Mouse (Mus musculus): ENCODE measurements around the gene Ncs1. TPM values are rescaled to one million over a fixed set of nuclear protein-coding genes. Genes with fewer than 3 reads are reported as not detected.

Gene Ncs1
- polyA plus RNA-seq, 1 experiment from 2014 or later, result 11.8 TPM

DNA sequence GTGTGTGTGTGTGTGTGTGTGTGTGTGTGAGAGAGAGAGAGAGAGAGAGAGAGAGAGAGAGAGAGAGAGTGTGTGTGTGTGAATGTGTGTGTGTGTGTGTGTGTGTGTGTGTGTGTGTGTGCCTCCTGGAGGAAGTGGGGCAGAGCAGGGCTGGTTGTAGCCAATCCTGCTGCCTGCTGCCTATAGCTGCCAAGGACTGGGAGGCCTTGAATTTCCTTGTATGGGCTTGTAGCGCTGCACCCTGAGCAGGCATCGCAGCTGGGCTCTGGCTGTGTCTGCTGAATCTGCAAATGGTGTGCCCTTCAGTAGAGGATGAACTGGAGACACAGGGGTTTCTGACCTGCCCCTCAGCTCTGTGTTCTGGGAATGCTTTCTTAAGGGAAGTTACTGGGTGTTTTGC, 72.5 kb downstream of the Ncs1 start:
- H3K27me3 ChIP-seq (ENCODE audit: control insufficient read depth, insufficient read depth, low read depth, low read length), result peaks cover 57% of the 10 kb centered on the region
- 10% methylated on average over 2 of the region's 2 CpGs for WGBS
- H3K9ac ChIP-seq (ENCODE audit: low read length), result no peak overlapping the region
- H3K4me1 ChIP-seq (replicated peaks; ENCODE audit: control insufficient read depth, insufficient read depth, low read length), result no peaks in the 10 kb centered on the region
- no peaks in the 10 kb centered on the region for H3K9me3 ChIP-seq (ENCODE audit: control insufficient read depth, low read length)
- H3K4me3 ChIP-seq (ENCODE audit: low read length), result no peak overlapping the region
- no peak for ATAC-seq (ENCODE audit: low read depth)
- H3K4me2 ChIP-seq (ENCODE audit: low read depth, low read length), result no peak overlapping the region
- H3K36me3 ChIP-seq (ENCODE audit: control insufficient read depth, insufficient read depth, low read length), result no peaks in the 10 kb centered on the region
- no peak overlapping the region for H3K27ac ChIP-seq (ENCODE audit: low read length)

DNA sequence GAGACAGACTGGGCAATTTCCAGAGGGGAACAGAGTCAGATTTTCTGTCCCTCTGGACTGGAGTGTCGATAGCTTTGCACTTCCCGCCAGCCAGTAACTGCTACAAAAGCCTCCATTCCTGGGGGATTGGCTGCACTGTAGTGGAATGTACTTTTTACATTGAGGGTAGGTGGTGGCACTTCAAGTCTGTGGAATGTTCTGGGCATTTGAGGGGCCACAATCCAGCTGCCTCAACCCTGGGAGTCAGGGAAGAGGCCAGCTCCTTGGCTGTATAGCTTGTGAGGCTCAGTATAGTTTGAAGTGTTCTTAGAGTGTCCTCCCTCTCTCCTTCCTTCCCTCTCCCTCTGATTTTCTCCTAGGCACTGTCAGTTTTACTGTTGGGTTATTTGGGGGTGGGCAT, 73.6 kb downstream of the Ncs1 start:
- no peaks in the 10 kb centered on the region for H3K4me1 ChIP-seq (replicated peaks; ENCODE audit: control insufficient read depth, insufficient read depth, low read length)
- ATAC-seq (ENCODE audit: low read depth), result peak; percentile 72
- H3K27ac ChIP-seq (ENCODE audit: low read length), result no peak overlapping the region
- no peak overlapping the region for H3K4me3 ChIP-seq (ENCODE audit: low read length)
- no peak overlapping the region for H3K9ac ChIP-seq (ENCODE audit: low read length)
- H3K36me3 ChIP-seq (ENCODE audit: control insufficient read depth, insufficient read depth, low read length), result no peaks in the 10 kb centered on the region
- no peaks in the 10 kb centered on the region for H3K9me3 ChIP-seq (ENCODE audit: control insufficient read depth, low read length)
- no peak overlapping the region for H3K4me2 ChIP-seq (ENCODE audit: low read depth, low read length)
- peaks cover 50% of the 10 kb centered on the region for H3K27me3 ChIP-seq (ENCODE audit: control insufficient read depth, insufficient read depth, low read depth, low read length)
- 37% methylated on average over 2 of the region's 2 CpGs for WGBS

DNA sequence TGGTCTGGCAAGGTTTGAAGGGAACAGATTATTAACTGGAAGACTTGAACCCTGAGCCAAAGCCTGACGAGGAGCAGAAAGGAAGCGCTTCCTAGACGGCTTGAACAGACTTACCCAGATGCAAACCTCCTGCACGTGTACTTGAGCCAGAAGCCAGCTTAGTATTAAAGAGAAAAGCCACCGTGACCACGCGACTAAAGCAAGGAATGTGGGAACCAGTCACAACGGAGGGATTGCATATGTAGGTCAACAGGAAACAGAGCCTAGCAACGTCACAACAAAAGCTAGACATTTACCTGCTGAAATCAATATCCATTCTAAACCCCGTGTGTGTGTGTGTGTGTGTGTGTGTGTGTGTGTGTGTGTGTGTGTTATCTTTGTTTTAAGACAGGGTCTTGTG, 81.6 kb downstream of the Ncs1 start:
- Histone ChIP-seq H3K9me3 (ENCODE audit: control insufficient read depth, low read length) (no peaks in the 10 kb centered on the region), H3K27ac (ENCODE audit: low read length) (no peak overlapping the region), H3K9ac (ENCODE audit: low read length) (no peak overlapping the region), H3K4me3 (ENCODE audit: low read length) (no peak overlapping the region), H3K4me1 (replicated peaks; ENCODE audit: control insufficient read depth, insufficient read depth, low read length) (no peaks in the 10 kb centered on the region), H3K4me2 (ENCODE audit: low read depth, low read length) (no peak overlapping the region), H3K36me3 (ENCODE audit: control insufficient read depth, insufficient read depth, low read length) (no peaks in the 10 kb centered on the region), H3K27me3 (ENCODE audit: control insufficient read depth, insufficient read depth, low read depth, low read length) (peaks cover 13% of the 10 kb centered on the region)
- 58% methylated on average over 10 of the region's 10 CpGs for WGBS
- no peak for ATAC-seq (ENCODE audit: low read depth)

DNA sequence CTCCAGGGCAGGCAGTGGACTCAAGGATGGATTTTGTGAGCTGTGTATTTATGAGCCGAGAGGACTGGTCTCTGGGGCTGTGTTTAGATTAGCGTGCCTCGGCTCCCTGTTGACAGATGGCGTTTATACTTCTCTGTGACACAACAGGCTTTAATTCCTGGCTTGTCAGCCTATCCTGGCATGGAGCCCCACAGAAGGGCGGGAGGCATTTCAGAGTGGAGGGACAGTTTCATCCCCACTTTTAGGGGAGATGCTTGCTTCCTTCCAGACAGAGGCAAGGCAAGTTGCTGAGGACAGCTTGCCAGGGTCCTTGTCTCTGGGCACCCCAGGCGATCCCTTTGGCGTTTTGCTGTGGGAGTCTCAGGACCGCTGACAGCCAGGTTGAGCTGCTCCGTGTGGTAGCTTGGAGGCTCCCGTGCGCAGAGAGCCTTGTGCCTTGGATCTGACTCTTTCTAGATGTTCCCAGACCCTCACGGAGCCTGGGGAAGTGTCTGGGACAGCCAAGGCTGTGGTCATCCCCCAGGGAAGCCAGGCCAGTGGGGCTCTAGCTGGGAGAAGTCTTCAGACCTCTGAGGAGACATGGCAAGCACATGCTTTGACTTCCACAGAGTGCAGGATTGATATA, 92.2 kb downstream of the Ncs1 start:
- no peak overlapping the region for H3K4me3 ChIP-seq (ENCODE audit: low read length)
- peaks cover 12% of the 10 kb centered on the region for H3K4me1 ChIP-seq (replicated peaks; ENCODE audit: control insufficient read depth, insufficient read depth, low read length)
- no peak overlapping the region for H3K27ac ChIP-seq (ENCODE audit: low read length)
- H3K9ac ChIP-seq (ENCODE audit: low read length), result no peak overlapping the region
- peaks cover 41% of the 10 kb centered on the region for H3K27me3 ChIP-seq (ENCODE audit: control insufficient read depth, insufficient read depth, low read depth, low read length)
- no peaks in the 10 kb centered on the region for H3K9me3 ChIP-seq (ENCODE audit: control insufficient read depth, low read length)
- no peaks in the 10 kb centered on the region for H3K36me3 ChIP-seq (ENCODE audit: control insufficient read depth, insufficient read depth, low read length)
- 22% methylated on average over 12 of the region's 12 CpGs for WGBS
- peak; percentile 77 for ATAC-seq (ENCODE audit: low read depth)
- no peak overlapping the region for H3K4me2 ChIP-seq (ENCODE audit: low read depth, low read length)

DNA sequence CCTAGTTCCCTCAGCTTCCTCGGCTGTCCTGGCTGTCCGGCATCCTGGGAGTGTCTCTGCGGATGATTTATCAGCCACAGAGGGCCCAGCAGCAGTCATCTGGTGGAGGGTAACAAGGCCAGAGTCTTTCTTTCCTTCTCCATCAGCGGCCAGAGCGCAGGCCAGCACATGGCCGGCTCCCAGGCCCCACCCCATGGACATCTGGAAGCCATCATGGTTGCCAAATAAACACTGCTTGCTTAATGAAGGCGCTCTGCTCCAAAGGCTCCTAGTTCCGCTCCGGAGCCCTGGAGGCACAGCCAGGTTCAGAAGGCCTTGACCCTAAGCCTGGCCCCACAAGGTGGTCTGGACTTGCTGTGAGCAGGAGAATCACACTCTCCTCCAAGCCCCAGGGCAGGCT, 94.2 kb downstream of the Ncs1 start:
- Histone ChIP-seq H3K4me2 (ENCODE audit: low read depth, low read length) (no peak overlapping the region), H3K36me3 (ENCODE audit: control insufficient read depth, insufficient read depth, low read length) (no peaks in the 10 kb centered on the region), H3K9ac (ENCODE audit: low read length) (no peak overlapping the region), H3K27me3 (ENCODE audit: control insufficient read depth, insufficient read depth, low read depth, low read length) (peaks cover 30% of the 10 kb centered on the region), H3K4me3 (ENCODE audit: low read length) (no peak overlapping the region), H3K4me1 (replicated peaks; ENCODE audit: control insufficient read depth, insufficient read depth, low read length) (peaks cover 12% of the 10 kb centered on the region), H3K27ac (ENCODE audit: low read length) (no peak overlapping the region), H3K9me3 (ENCODE audit: control insufficient read depth, low read length) (no peaks in the 10 kb centered on the region)
- 29% methylated on average over 9 of the region's 9 CpGs for WGBS
- ATAC-seq (ENCODE audit: low read depth), result peak; percentile 81

DNA sequence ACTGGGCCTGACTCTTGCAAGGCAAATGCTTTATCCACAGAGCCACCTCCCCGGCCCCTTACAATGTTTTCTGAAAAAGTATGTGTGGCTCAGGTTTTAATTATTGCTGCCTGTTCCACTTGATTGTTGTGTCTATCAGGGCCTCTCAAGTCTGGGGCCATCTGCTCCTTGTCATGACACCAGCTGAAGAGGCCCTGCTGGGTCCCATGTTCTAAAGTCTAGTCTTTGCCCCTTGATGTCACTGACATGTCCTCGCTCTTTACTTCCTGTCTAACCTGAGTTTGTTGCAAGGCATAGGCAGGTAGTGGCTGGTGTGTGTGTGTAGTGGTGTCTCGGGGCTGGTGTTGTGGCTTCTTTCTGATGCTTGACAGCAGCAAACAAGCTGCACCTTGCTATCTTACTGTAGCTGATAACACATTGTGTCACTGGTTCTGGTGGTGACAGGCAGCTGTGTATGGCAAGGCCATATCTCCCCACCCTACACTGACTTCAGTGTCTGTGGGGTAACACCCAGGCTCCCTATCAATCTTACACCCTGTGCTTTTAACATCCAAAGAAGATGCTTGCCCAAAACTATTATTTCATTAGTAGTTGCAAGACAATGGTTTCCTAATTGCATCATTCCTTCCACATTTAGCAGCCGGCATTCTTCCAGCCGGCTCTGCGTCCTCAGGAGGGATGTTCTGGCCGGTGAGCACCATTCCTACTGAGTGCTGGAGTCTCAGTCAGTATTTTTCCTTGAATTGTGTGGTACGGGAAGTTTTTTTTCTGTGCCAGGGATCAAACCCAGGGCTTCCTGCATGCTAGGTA, 96.3 kb downstream of the Ncs1 start:
- no peak for ATAC-seq (ENCODE audit: low read depth)
- Histone ChIP-seq H3K4me2 (ENCODE audit: low read depth, low read length) (no peak overlapping the region), H3K36me3 (ENCODE audit: control insufficient read depth, insufficient read depth, low read length) (no peaks in the 10 kb centered on the region), H3K4me1 (replicated peaks; ENCODE audit: control insufficient read depth, insufficient read depth, low read length) (peaks cover 11% of the 10 kb centered on the region), H3K9me3 (ENCODE audit: control insufficient read depth, low read length) (no peaks in the 10 kb centered on the region), H3K27me3 (ENCODE audit: control insufficient read depth, insufficient read depth, low read depth, low read length) (peaks cover 21% of the 10 kb centered on the region), H3K4me3 (ENCODE audit: low read length) (no peak overlapping the region), H3K27ac (ENCODE audit: low read length) (no peak overlapping the region), H3K9ac (ENCODE audit: low read length) (no peak overlapping the region)
- 67% methylated on average over 8 of the region's 8 CpGs for WGBS

Other genes starting within 250 kb of the Ncs1 start
- gene Fnbp1, start 103.8 kb upstream of the Ncs1 start, polyA plus RNA-seq (2015; fragmentation: Nextera tagmentation; extraction: Ambion mirVana), result 15.6 and 18.1 TPM in 2 replicates
- gene Gpr107, start 93.5 kb upstream of the Ncs1 start, polyA plus RNA-seq (2015; fragmentation: Nextera tagmentation; extraction: Ambion mirVana), result 32.2 and 34.3 TPM in 2 replicates
- gene Hmcn2, start 68.6 kb downstream of the Ncs1 start, polyA plus RNA-seq (2015; fragmentation: Nextera tagmentation; extraction: Ambion mirVana), result 1.4 and 1.6 TPM in 2 replicates
- 72.0 and 91.8 TPM in 2 replicates for gene Ass1, start 224.4 kb downstream of the Ncs1 start, polyA plus RNA-seq (2015; fragmentation: Nextera tagmentation; extraction: Ambion mirVana)